Mouse (Mus musculus) CH12.LX (cell line): ENCODE data around the gene Ccdc78.

ENCODE experiments used
- CHD2 ChIP-seq: IDR thresholded peaks from 2 replicates; pipeline ENCODE4 v1.6.1; 2011; ENCODE audit warnings: low read length, improper control_type of control experiment
- CTCF ChIP-seq, 2 experiments: IDR thresholded peaks in 1 of 2; conservative IDR thresholded peaks in 1 of 2; 2 replicates each; pipeline ENCODE4 v1.5.1; 2011 to 2012; ENCODE audit warnings: low read depth in 2 of 2, low read length in 2 of 2, improper control_type of control experiment in 1 of 2, inconsistent platforms in 1 of 2, mild to moderate bottlenecking in 1 of 2, moderate library complexity in 1 of 2
- ELF1 ChIP-seq: IDR thresholded peaks from 2 replicates; pipeline ENCODE4 v1.6.1; 2014; ENCODE audit warnings: low read depth, mild to moderate bottlenecking, inconsistent platforms, low read length, improper control_type of control experiment
- HCFC1 ChIP-seq: IDR thresholded peaks from 2 replicates; pipeline ENCODE4 v1.6.1; 2012; ENCODE audit warnings: low read depth, mild to moderate bottlenecking, inconsistent platforms, low read length, improper control_type of control experiment
- KAT2A ChIP-seq: IDR thresholded peaks from 2 replicates; pipeline ENCODE4 v1.6.1; 2012; ENCODE audit warnings: low read length, improper control_type of control experiment, inconsistent platforms; ENCODE audit not compliant: insufficient replicate concordance
- MAX ChIP-seq: IDR thresholded peaks from 2 replicates; pipeline ENCODE4 v1.6.1; 2011; ENCODE audit warnings: low read length, improper control_type of control experiment
- POLR2A ChIP-seq: IDR thresholded peaks from 2 replicates; pipeline ENCODE4 v1.6.1; 2011; ENCODE audit warnings: low read depth, mild to moderate bottlenecking, improper control_type of control experiment, low read length
- SIN3A ChIP-seq: IDR thresholded peaks from 2 replicates; pipeline ENCODE4 v1.6.1; 2012; ENCODE audit warnings: low read length, improper control_type of control experiment, inconsistent platforms
- SMC3 ChIP-seq: IDR thresholded peaks from 2 replicates; pipeline ENCODE4 v1.6.1; 2011; ENCODE audit warnings: low read depth, low read length, improper control_type of control experiment
- ZNF384 ChIP-seq: IDR thresholded peaks from 2 replicates; pipeline ENCODE4 v1.6.1; 2012; ENCODE audit warnings: low read depth, low read length, improper control_type of control experiment, inconsistent platforms

DNA sequence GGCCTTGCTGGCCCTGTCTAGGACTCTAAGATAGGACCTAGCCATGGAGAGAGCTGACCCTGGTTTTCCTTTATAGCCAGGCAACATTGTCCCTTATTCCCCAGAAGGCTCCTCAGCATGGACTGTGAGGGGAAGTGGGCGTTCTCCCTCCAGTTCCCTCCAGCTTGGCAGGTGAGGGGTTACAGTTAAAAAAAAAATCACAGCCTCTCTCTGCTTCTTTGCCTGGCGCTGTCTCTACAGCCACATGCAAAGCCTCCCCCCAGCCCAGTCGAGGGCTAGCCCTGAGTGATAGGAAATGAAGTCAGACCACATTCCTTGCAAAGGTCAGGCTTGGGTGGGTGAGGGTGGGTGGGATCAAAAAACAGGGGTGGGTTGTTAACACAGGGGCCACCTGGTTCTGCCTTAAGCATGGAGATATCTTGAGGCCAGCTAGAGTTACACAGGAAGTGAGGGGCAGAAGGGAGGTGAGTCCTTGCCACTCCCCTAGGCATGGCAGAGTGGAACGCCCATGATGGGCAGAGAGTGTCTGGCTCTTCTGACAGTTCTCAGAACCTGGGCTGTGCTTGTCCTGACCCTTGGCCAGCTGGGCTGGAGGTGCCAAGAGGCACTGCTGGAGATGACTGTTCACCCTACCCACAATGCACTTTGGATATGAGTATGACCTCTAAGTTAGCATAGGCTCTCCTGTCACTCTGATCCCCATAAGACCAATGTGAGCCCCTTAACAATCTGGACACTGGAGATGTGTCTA, 30.6 kb upstream of the Ccdc78 start:
- no peak for TF ChIP-seq CTCF (conservative IDR thresholded peaks at IDR 0.05 in 1 of 2, IDR thresholded peaks at IDR 0.05 in 1 of 2; ENCODE audit: low read depth in 2 of 2, low read length in 2 of 2)
- TF ChIP-seq KAT2A: no peak
- TF ChIP-seq POLR2A: no peak
- TF ChIP-seq SMC3: no peak
- no peak for TF ChIP-seq MAX
- no peak for TF ChIP-seq SIN3A
- no peak for TF ChIP-seq HCFC1
- no peak for TF ChIP-seq ZNF384
- TF ChIP-seq ELF1: no peak
- no peak for TF ChIP-seq CHD2
